Mouse (Mus musculus): Measurements from ENCODE around the gene Tmem117. TPM values are rescaled to one million over a fixed set of nuclear protein-coding genes. Genes with fewer than 3 reads are reported as not detected.

Gene Tmem117
- total and polyA plus RNA-seq, 3 experiments, result not detected

DNA sequence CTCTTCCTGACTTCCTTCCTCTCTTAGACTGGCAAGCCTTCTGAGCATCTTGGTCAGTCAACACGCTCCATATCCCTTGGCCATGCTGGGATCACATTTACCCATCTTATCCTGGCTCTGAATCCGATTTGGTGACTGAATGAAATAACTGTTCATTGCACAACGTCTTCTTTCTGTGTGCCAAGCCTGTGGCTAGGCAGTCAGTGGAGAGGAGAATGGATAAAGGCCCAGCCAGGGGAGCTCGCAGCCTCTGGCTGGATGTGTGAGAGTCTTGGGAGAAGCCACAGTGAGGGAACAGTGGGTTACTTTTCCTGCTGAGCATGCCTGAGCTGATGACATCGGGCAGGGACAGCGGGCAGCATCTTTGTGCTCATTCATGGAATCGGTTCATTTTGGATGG lies 55.2 kb downstream of the Tmem117 start:
- H3K27ac ChIP-seq (ENCODE audit: control insufficient read depth, low read depth, low read length), result no peak overlapping the region
- no peak for TF ChIP-seq MEF2A (IDR thresholded peaks at IDR 0.05; ENCODE audit: extremely low read depth, insufficient replicate concordance, low read depth, low read length, poor library complexity, severe bottlenecking)
- no peak for TF ChIP-seq E2F4 (IDR thresholded peaks at IDR 0.05; ENCODE audit: borderline replicate concordance, low read depth, low read length)
- no peak for TF ChIP-seq CHD1 (IDR thresholded peaks at IDR 0.05; ENCODE audit: low read depth, low read length)
- TF ChIP-seq TAL1 (IDR thresholded peaks at IDR 0.05; ENCODE audit: low read length), result no peak
- no peak for TF ChIP-seq TCF12 (IDR thresholded peaks at IDR 0.05; ENCODE audit: low read depth, low read length)
- no peak for TF ChIP-seq USF2 (IDR thresholded peaks at IDR 0.05; ENCODE audit: borderline replicate concordance in 1 of 2, insufficient read depth in 1 of 2, low read depth in 1 of 2, low read length in 2 of 2)
- no peak for TF ChIP-seq POLR2A (IDR thresholded peaks at IDR 0.05; ENCODE audit: control insufficient read depth in 1 of 2, insufficient read depth in 1 of 2, low read depth in 1 of 2, low read length in 2 of 2, poor library complexity in 1 of 2)
- no peak for TF ChIP-seq MXI1 (IDR thresholded peaks at IDR 0.05; ENCODE audit: low read depth, low read length)
- TF ChIP-seq JUND (IDR thresholded peaks at IDR 0.05; ENCODE audit: low read depth, low read length), result no peak
- no peak for TF ChIP-seq NELFE (IDR thresholded peaks at IDR 0.05; ENCODE audit: low read depth, low read length)
- no peak for TF ChIP-seq ZNF384 (IDR thresholded peaks at IDR 0.05; ENCODE audit: low read depth, low read length)
- TF ChIP-seq EP300 (IDR thresholded peaks at IDR 0.05; ENCODE audit: low read depth in 1 of 2, low read length in 2 of 2), result no peak
- no peak for TF ChIP-seq ZMIZ1 (IDR thresholded peaks at IDR 0.05; ENCODE audit: low read depth, low read length)
- TF ChIP-seq SMC3 (IDR thresholded peaks at IDR 0.05; ENCODE audit: low read depth, low read length), result no peak
- no peak for TF ChIP-seq POLR2AphosphoS2 (IDR thresholded peaks at IDR 0.05; ENCODE audit: low read length)
- no peak for TF ChIP-seq NRF1 (IDR thresholded peaks at IDR 0.05; ENCODE audit: insufficient read depth, low read depth, low read length, poor library complexity, severe bottlenecking)
- no peaks in the 10 kb centered on the region; a peak in 1 of 4 replicates for H3K27me3 ChIP-seq (ENCODE audit: control insufficient read depth in 1 of 2, insufficient read depth in 2 of 2, low read length in 2 of 2)
- H3K36me3 ChIP-seq (ENCODE audit: control insufficient read depth in 1 of 2, insufficient read depth in 2 of 2, low read length in 2 of 2), result no peaks in the 10 kb centered on the region
- H3K79me2 ChIP-seq (ENCODE audit: control insufficient read depth, insufficient read depth, low read length, poor library complexity), result no peaks in the 10 kb centered on the region
- H3K9ac ChIP-seq (ENCODE audit: control insufficient read depth, low read depth, low read length, poor library complexity, severe bottlenecking), result no peak overlapping the region
- no peak overlapping the region for H3K4me3 ChIP-seq (ENCODE audit: control insufficient read depth in 1 of 2, insufficient read depth in 1 of 2, low read depth in 2 of 2, low read length in 2 of 2)
- DNase-seq (ENCODE audit: low read depth, low spot score), result no peak
- no peaks in the 10 kb centered on the region for H3K4me1 ChIP-seq (ENCODE audit: control insufficient read depth in 1 of 2, insufficient read depth in 2 of 2, low read length in 2 of 2)
- H3K9me3 ChIP-seq (replicated peaks; ENCODE audit: insufficient read depth, low read length), result no peaks in the 10 kb centered on the region

DNA sequence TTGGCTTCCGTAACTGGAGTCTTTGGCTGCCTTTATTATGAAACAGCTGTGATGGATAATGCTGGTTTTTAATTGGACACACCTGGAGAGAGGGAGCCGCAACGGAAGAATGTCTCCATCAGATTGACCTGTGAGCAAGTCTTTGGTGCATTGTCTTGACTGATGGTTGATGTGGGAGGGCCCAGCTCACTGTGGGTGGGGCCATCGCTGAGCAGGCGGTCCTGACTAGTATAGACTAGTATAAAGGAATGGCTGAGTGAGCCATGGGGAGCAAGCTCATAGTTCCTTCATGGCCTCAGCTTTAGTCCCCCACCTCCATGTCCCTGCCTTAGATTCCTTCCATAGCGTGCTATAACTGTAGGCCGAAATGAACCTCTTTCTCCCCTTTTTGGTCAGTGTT lies 58.1 kb downstream of the Tmem117 start:
- no peak overlapping the region for H3K27ac ChIP-seq (ENCODE audit: control insufficient read depth, low read depth, low read length)

More for the DNA sequence above, 58.1 kb downstream of the Tmem117 start:
- Histone ChIP-seq H3K36me3 (ENCODE audit: control insufficient read depth in 1 of 2, insufficient read depth in 2 of 2, low read length in 2 of 2) (no peaks in the 10 kb centered on the region), H3K27me3 (ENCODE audit: control insufficient read depth in 1 of 2, insufficient read depth in 2 of 2, low read length in 2 of 2) (no peaks in the 10 kb centered on the region; a peak in 1 of 4 replicates), H3K79me2 (ENCODE audit: control insufficient read depth, insufficient read depth, low read length, poor library complexity) (no peaks in the 10 kb centered on the region), H3K4me3 (ENCODE audit: control insufficient read depth in 1 of 2, insufficient read depth in 1 of 2, low read depth in 2 of 2, low read length in 2 of 2) (no peak overlapping the region), H3K9ac (ENCODE audit: control insufficient read depth, low read depth, low read length, poor library complexity, severe bottlenecking) (no peak overlapping the region), H3K4me1 (ENCODE audit: control insufficient read depth in 1 of 2, insufficient read depth in 2 of 2, low read length in 2 of 2) (no peaks in the 10 kb centered on the region), H3K9me3 (replicated peaks; ENCODE audit: insufficient read depth, low read length) (no peaks in the 10 kb centered on the region)
- no peak for DNase-seq (ENCODE audit: low read depth, low spot score)
- TF ChIP-seq TBP (IDR thresholded peaks at IDR 0.05; ENCODE audit: low read depth, low read length) (no peak), ZNF384 (IDR thresholded peaks at IDR 0.05; ENCODE audit: low read depth, low read length) (no peak), USF2 (IDR thresholded peaks at IDR 0.05; ENCODE audit: borderline replicate concordance in 1 of 2, insufficient read depth in 1 of 2, low read depth in 1 of 2, low read length in 2 of 2) (no peak), ZMIZ1 (IDR thresholded peaks at IDR 0.05; ENCODE audit: low read depth, low read length) (no peak)
